Mouse (Mus musculus): ENCODE results near the gene Mov10. TPM values are rescaled to one million over a fixed set of nuclear protein-coding genes. Genes with fewer than 3 reads are reported as not detected.

Mov10 gene
- polyA plus RNA-seq, 1 experiment from 2014 or later, result 43.9 TPM

- POLR2A ChIA-PET, result no interaction called here
- CTCF ChIA-PET, result interaction anchor here (1.3 to 2.3 kb wide), 2 partner anchors 96 to 266 kb away, joined by 3 to 8 read pairs; no protein-coding TSS in a partner anchor
- DNase-seq (ENCODE audit: low read depth, low spot score) (no peak), ATAC-seq (no peak)
- no peak for TF ChIP-seq CTCF (IDR thresholded peaks at IDR 0.05)
- H3K27me3 ChIP-seq, result no peaks in the 10 kb centered on the region
- in situ Hi-C loops (cut with MboI; ENCODE audit: low pct_unique_long_range_greater_than_20kb), result no loop called here
These were observed 25.7 kb downstream of the Mov10 start for GRCm38 (mm10) chr3:104792360-104793270.

- H3K27me3 ChIP-seq, result no peaks in the 10 kb centered on the region
- no peak for DNase-seq (ENCODE audit: low read depth, low spot score)
- CTCF ChIA-PET, result interaction anchor here (0.9 to 5.0 kb wide), 3 partner anchors 25 to 267 kb away, joined by 3 to 30 read pairs (median 8); partner anchors contain the start of gene Mov10
- TF ChIP-seq CTCF (IDR thresholded peaks at IDR 0.05), result no peak
- POLR2A ChIA-PET, result interaction anchor here (0.6 to 5.5 kb wide), 3 partner anchors 26 to 262 kb away, joined by 5 to 35 read pairs (median 6); partner anchors contain the start of genes Cttnbp2nl and Mov10
- in situ Hi-C loops (cut with MboI; ENCODE audit: low pct_unique_long_range_greater_than_20kb), result no loop called here
- ATAC-seq, result no peak
These were observed 26.7 kb downstream of the Mov10 start for GRCm38 (mm10) chr3:104791671-104792070.

DNA sequence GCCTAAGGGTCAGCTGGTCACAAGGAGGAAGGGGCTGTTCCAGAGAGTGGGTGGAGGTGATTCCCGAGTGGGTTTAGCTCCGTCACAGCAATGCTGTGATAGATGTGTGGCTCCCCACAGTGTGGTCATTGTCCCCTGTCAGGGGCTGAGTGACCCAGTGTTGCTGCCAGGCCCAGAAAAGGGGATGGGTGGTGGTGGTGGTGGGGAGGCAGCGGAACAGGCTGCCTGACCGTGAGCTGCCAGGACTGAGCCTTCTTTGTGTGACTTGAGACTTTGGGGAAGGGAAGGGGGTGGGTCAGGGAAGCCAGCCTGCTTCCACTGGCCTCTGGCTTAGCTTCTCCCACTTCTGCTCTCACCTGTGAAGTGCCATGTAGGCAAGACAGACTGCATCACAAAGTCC, 27.3 kb downstream of the Mov10 start:
- CTCF ChIA-PET, result interaction anchor here (1.5 to 5.0 kb wide), 4 partner anchors 12 to 268 kb away, joined by 4 to 30 read pairs (median 14); partner anchors contain the start of gene Mov10
- in situ Hi-C loops (cut with MboI; ENCODE audit: low pct_unique_long_range_greater_than_20kb), result no loop called here
- ATAC-seq (no peak), DNase-seq (ENCODE audit: low read depth, low spot score) (no peak)
- TF ChIP-seq CTCF (IDR thresholded peaks at IDR 0.05), result no peak
- H3K27me3 ChIP-seq, result no peaks in the 10 kb centered on the region
- POLR2A ChIA-PET, result interaction anchor here (0.6 to 5.5 kb wide), 6 partner anchors 27 to 262 kb away, joined by 3 to 35 read pairs (median 4); partner anchors contain the start of genes Cttnbp2nl, Mov10 and Slc16a1

DNA sequence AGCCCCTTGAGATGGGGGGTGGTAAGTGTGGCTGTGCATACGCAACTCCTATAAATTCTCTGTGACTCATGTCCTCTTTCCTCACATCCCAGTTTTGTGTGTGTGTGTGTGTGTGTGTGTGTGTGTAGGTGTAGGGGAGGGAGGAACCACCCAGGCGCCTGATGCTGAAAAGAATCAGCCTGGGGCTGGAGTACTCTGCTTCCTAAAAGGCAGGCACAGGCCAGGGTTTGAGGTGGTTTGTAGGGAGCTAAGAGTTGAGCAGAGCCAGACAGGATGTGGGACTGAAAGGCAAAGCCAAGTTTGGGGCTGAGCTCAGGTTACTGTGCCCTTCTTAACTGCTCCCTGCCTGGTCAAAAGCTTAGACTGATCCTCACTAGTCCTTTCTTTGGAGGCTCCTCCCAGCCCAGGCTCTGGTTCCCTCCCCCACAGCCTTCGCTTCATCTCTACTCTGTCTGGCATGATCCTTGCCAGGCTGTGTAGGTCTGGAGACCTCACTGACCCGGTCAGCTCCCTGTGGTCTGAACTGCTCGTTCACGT, 27.9 kb downstream of the Mov10 start:
- H3K27me3 ChIP-seq, result no peaks in the 10 kb centered on the region
- DNase-seq (ENCODE audit: low read depth, low spot score) (peak; percentile 68), ATAC-seq (peak; percentile 9)
- ChIA-PET POLR2A (interaction anchor here (0.6 to 5.5 kb wide), 5 partner anchors 27 to 263 kb away, joined by 3 to 35 read pairs (median 3); partner anchors contain the start of genes Cttnbp2nl, Mov10 and Slc16a1), CTCF (interaction anchor here (1.5 to 5.0 kb wide), 5 partner anchors 12 to 268 kb away, joined by 4 to 30 read pairs (median 8); partner anchors contain the start of gene Mov10)
- in situ Hi-C loops (cut with MboI; ENCODE audit: low pct_unique_long_range_greater_than_20kb), result no loop called here
- TF ChIP-seq CTCF (IDR thresholded peaks at IDR 0.05), result no peak

GRCm38 (mm10) chr3:104789822-104790221, 28.5 kb downstream of the Mov10 start:
- ATAC-seq, result no peak
- no peak for DNase-seq (ENCODE audit: low read depth, low spot score)
- no peak for TF ChIP-seq CTCF (IDR thresholded peaks at IDR 0.05)
- H3K27me3 ChIP-seq, result no peaks in the 10 kb centered on the region
- in situ Hi-C loops (cut with MboI; ENCODE audit: low pct_unique_long_range_greater_than_20kb), result loop anchor here (5.0 kb wide), 3 partner anchors 72 to 262 kb away; partner anchors contain the start of genes Capza1, Cttnbp2nl and St7l
- CTCF ChIA-PET, result interaction anchor here (1.5 to 5.0 kb wide), 5 partner anchors 13 to 203 kb away, joined by 4 to 30 read pairs (median 8); partner anchors contain the start of gene Mov10
- POLR2A ChIA-PET, result interaction anchor here (1.4 to 5.5 kb wide), 3 partner anchors 28 to 75 kb away, joined by 4 to 35 read pairs (median 19); partner anchors contain the start of genes Capza1, Mov10 and St7l

DNA sequence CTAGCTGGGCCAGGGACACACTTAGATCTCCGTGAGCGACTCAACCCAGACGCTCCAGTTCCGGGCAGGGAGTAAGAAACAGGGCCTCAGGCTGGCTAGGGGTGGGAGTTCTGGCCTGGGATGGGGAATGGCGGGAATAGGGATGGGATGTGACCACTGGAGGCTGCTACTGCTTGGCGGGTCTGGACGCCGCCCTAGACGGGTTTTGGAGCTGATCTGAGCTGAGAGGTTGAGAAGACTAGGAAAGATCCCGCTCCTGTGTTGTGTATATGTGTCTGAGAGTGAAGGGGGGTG, 29.1 kb downstream of the Mov10 start:
- ATAC-seq (peak; percentile 9), DNase-seq (ENCODE audit: low read depth, low spot score) (no peak)
- ChIA-PET POLR2A (interaction anchor here (0.6 to 5.5 kb wide), 9 partner anchors 28 to 374 kb away, joined by 3 to 35 read pairs (median 5); partner anchors contain the start of genes Capza1, Mov10 and St7l), CTCF (interaction anchor here (0.8 to 5.0 kb wide), 19 partner anchors 9 to 270 kb away, joined by 3 to 30 read pairs (median 4); partner anchors contain the start of genes Capza1 and Mov10)
- H3K27me3 ChIP-seq, result no peaks in the 10 kb centered on the region
- no peak for TF ChIP-seq CTCF (IDR thresholded peaks at IDR 0.05)
- in situ Hi-C loops (cut with MboI; ENCODE audit: low pct_unique_long_range_greater_than_20kb), result loop anchor here (5.0 kb wide), 3 partner anchors 73 to 263 kb away; partner anchors contain the start of genes Capza1, Cttnbp2nl and St7l

GRCm38 (mm10) chr3:104788561-104789311, 29.6 kb downstream of the Mov10 start:
- H3K27me3 ChIP-seq, result no peaks in the 10 kb centered on the region
- TF ChIP-seq CTCF (IDR thresholded peaks at IDR 0.05), result no peak
- in situ Hi-C loops (cut with MboI; ENCODE audit: low pct_unique_long_range_greater_than_20kb), result loop anchor here (5.0 kb wide), 3 partner anchors 74 to 264 kb away; partner anchors contain the start of genes Capza1, Cttnbp2nl and St7l
- CTCF ChIA-PET, result interaction anchor here (0.6 to 5.0 kb wide), 29 partner anchors 9 to 270 kb away, joined by 3 to 30 read pairs (median 3); partner anchors contain the start of genes Capza1 and Mov10
- ATAC-seq, result peak; percentile 64
- DNase-seq (ENCODE audit: low read depth, low spot score), result peak; percentile 71
- POLR2A ChIA-PET, result interaction anchor here (0.5 to 5.5 kb wide), 12 partner anchors 20 to 373 kb away, joined by 3 to 35 read pairs (median 4); partner anchors contain the start of genes Capza1, Mov10 and St7l

DNA sequence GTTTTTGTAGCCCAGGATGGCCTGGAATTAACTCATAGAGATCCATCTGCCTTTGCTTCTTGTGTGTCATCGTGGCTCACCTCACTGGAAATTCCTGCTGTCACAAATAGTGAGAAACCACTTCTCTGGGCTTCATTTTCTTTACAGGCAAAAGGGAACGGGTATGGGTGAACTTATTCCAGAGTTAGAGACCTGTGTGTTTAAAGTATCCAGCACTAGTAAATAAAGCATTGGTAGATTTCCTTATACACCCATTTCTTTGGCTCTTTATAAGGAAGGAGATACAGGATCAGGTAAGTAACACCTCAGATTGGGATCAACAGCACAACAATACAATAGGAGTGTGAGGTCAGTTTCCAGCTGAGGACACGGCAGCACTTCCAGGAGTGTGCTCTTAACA, 30.3 kb downstream of the Mov10 start, which contains the start of gene Rhoc:
Gene Rhoc (plus strand): TSS at position 301 of the 400 bp plus-strand sequence.
- ChIA-PET CTCF (interaction anchor here (0.6 to 5.0 kb wide), 24 partner anchors 10 to 271 kb away, joined by 3 to 30 read pairs (median 3); partner anchors contain the start of gene Mov10), POLR2A (interaction anchor here (1.1 to 5.5 kb wide), 6 partner anchors 30 to 271 kb away, joined by 4 to 35 read pairs (median 6); partner anchors contain the start of genes Capza1, Mov10 and St7l)
- no peak for TF ChIP-seq CTCF (IDR thresholded peaks at IDR 0.05)
- H3K27me3 ChIP-seq, result no peaks in the 10 kb centered on the region
- DNase-seq (ENCODE audit: low read depth, low spot score), result no peak
- ATAC-seq, result no peak
- in situ Hi-C loops (cut with MboI; ENCODE audit: low pct_unique_long_range_greater_than_20kb), result loop anchor here (5.0 kb wide), 3 partner anchors 74 to 264 kb away; partner anchors contain the start of genes Capza1, Cttnbp2nl and St7l

GRCm38 (mm10) chr3:104785284-104785683, 33.1 kb downstream of the Mov10 start:
- DNase-seq (ENCODE audit: low read depth, low spot score), result no peak
- ChIA-PET POLR2A (interaction anchor here (1.1 kb wide), 1 partner anchor 79 kb away, joined by 3 read pairs; the partner anchor contains the start of gene Capza1), CTCF (no interaction called here)
- TF ChIP-seq CTCF (IDR thresholded peaks at IDR 0.05), result no peak
- H3K27me3 ChIP-seq, result no peaks in the 10 kb centered on the region
- no peak for ATAC-seq
- in situ Hi-C loops (cut with MboI; ENCODE audit: low pct_unique_long_range_greater_than_20kb), result loop anchor here (5.0 kb wide), 3 partner anchors 77 to 267 kb away; partner anchors contain the start of genes Capza1, Cttnbp2nl and St7l

Data from Patski (cell line).